Mouse (Mus musculus): ENCODE data around the gene Hmga2.
"Not testable (repeated sequence)": the region's sequence is repeated elsewhere in the genome, so short reads cannot be mapped to it uniquely, and the experiment has no call there.

The Hmga2 gene

GRCm38 (mm10) chr10:120345325-120345724, 130.9 kb downstream of the Hmga2 start:
- no peak for DNase-seq (ENCODE audit: low spot score in 2 of 2)

DNA sequence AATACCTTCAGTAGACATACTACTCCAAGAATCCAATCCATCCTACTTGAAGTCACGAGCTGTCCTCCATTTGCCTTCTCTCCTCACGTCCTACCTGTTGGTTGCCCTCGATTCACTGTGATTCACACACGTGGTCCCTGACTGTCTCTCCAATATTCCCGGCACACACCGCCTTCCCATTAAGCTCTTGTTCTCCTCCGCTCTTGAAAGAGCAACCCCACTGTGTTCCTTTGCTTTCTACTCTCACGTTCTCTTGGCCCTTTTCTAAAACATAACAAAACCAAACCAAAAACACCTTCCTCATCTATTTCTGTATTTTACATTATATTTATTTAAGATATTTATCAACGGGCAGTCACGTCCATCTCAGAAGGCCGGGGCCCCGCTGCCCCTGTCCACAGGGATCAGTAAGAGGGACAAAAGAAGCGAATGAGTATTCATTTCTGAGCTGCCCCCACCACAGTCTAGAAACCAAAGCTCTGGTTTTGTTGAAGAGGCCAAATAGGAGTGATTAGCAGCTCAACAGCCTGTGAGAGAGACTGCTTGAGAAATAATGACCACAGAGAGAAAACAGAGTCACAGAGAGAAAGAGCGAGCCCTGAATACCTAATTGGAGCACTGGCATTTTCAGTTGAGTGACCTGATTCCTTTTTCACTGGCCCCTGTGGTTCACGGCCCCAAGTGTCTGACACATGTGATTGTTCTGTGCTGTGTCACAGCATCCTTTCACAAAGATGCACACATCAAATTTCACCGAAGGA, 131.5 kb downstream of the Hmga2 start:
- DNase-seq (ENCODE audit: low spot score in 2 of 2) = no peak

DNA sequence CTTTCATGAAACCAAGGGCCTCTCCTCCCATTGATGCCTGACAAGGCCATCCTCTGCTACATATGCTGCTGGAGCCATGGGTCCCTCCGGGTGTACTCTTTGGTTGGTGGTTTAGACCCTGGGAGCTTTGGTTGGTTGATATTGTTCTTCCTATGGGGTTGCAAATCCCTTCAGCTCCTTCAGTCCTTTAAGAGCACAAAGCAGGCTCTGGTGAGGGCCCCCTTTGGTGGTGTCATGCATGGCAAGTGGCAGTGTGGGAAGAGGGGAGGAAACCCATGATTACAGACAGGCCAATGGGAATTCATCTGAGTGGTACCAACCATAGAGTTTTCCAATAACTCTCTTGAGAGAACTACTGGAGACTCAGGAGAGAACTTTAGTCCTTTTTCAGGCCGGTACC, 136.4 kb downstream of the Hmga2 start:
- not testable (repeated sequence) for DNase-seq (ENCODE audit: low spot score in 2 of 2)

DNA sequence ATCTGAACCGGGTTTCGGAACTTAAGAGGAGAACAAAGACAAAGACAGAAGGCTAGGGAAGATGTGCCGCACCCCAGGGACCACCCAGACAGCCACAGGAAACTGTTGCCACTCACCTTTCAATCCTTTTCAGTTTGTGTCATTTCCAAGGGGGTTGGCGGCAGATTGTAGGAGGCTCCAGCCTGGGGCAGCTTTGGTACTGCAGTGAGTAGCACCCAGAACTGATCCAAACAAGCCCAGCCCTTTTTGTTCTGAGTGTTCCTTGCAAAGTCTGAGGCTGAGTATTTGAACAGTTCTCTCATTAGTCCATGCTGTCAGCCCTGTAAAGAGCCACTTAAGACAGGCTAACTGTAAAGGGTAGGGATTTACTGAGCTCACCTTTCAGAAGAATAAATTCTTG, 136.9 kb downstream of the Hmga2 start:
- DNase-seq (ENCODE audit: low spot score in 2 of 2) = no peak

GRCm38 (mm10) chr10:120338841-120339240, 137.4 kb downstream of the Hmga2 start:
- no peak for DNase-seq (ENCODE audit: low spot score in 2 of 2)

- not testable (repeated sequence) for DNase-seq (ENCODE audit: low spot score in 2 of 2)
Measured at GRCm38 (mm10) chr10:120338431-120338830, 137.8 kb downstream of the Hmga2 start.

DNA sequence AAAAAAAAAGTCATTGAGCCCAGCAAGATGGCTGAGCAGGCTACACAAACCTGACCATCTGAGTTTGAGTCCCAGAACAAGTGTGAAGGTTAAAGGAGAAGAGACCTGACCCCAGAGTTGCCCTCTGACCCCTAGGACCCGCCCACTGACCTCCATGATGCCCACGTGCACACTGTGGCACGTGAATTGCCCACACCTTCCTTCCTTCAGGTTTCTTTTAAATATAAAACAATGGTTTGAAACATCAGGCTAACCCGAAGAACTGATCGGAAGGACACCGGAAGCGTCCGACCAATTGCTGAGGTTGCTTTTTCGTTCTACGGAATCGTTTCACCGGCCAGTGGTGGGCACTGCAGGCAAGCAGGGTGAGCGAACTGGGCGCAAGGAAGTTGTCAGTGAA, 148.3 kb downstream of the Hmga2 start:
- DNase-seq (ENCODE audit: low spot score in 2 of 2) = no peak

DNA sequence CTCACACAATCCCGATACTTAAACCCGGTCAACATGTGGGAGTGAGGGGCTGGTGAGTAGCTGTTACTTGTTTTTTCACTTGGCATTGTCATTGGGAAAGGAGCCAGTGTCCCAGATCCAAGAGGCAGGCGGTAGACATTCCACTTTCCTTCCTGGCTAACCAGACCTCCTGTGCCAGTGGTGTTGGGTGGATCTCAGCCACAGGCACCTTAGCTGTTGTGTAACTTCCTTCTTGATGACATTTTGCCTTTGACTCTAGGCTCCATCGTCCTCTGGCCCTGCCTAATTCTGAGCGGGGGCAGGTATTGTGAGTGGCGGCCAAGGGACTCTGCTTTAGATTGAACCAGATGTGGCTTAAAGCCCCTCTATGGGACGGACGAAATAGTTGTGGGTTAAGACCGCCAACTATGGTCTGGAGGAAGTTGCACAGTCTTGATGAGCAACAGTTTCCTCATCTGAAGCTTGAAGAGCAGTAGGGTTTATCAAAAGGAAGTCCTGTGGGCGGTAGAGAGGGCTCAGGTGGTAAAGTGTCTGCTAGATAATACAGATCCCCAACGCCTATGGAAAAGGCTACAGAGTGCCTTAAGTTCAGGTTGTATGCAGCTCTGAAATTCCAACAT, 152.6 kb downstream of the Hmga2 start:
- DNase-seq (ENCODE audit: low spot score in 2 of 2) = no peak

DNA sequence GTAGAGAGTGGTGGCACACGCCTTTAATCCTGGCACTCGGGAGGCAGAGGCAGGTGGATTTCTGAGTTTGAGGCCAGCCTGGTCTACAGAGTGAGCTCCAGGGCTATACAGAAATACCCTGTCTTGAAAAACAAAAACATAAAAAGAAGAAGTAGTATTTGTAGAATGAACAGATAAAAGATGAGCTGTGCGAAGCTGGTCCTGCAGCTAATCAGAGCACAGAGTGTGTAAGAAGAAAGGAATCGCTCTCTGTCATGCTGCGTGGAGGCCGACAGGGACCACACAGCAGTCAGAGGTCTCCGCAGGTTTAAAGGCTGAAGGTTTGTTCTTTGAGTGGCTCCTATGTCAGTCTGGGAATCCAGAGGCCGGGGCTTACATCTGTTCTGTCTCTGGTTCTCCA, 153.5 kb downstream of the Hmga2 start:
- DNase-seq (ENCODE audit: low spot score in 2 of 2) = no peak

DNA sequence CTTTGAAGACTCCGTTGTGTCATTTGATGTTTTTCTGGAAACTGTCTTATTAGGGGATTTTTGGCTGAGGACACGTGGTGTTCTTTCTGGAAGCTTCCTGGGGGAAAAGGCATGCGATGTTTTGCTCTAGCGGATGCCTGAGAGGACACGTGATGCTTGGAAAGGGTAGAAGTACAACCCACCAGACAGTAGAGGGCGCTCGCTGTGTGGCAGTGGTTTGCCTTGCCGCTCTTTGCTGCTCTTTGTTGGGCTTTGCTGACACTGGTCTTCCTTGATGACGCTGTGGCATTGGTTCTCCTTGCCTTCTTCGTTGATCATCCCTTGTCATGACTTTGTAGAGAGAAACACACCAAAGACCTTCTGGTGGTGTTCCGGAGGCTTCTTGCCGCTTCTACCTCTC, 156.7 kb downstream of the Hmga2 start:
- no peak for DNase-seq (ENCODE audit: low spot score in 2 of 2)

Measured in natural killer cell, adult 2 months (primary cell).